Mouse (Mus musculus) activated CD4-positive, CD25-positive, alpha-beta regulatory T cell, adult 4 months (primary cell): Measurements from ENCODE around the gene Abi1. TPM values are rescaled to one million over a fixed set of nuclear protein-coding genes. Genes with fewer than 3 reads are reported as not detected.
"Not testable (repeated sequence)": the region's sequence is repeated elsewhere in the genome, so short reads cannot be mapped to it uniquely, and the experiment has no call there.

Experiments
- ATAC-seq: one replicate; pipeline ENCODE4 v1.8.0; 2017
- polyA plus RNA-seq, 2 experiments: library from polyadenylated mRNA; unstranded; fragments of 100-300 nt; shearing (Covaris generic); gene quantifications; one replicate each; pipeline ENCODE4 v1.2.1; 2017

The Abi1 gene
- 100 to 1,000 TPM; 222 to 231 TPM for polyA plus RNA-seq

- ATAC-seq = peak; percentile 85
These were observed at the start of gene Abi1 for GRCm38 (mm10) chr2:23040001-23040646. Abi1 (minus strand) TSS chr2:23040241.

GRCm38 (mm10) chr2:23084540-23084939, 44.5 kb upstream of the Abi1 start:
- no peak for ATAC-seq

DNA sequence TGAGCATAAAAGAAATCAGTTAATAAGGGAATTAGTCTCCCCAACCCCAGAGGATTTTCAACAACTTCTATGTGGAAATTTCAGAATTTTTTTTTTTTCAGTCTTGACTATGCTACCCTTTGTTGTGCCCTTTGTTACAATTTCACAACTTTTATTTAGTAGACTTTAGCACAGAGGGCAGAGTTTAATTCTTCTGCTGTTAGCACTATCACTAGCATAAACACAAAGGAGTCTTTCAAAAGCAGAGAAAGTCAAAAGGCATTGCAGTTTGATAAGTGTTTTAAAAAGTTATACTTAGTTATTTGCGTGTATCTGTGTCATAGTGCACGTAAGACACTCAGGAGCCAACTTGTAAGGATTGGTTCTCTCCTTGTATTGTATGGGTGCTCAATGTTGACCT, 38.5 kb upstream of the Abi1 start:
- ATAC-seq = no peak

DNA sequence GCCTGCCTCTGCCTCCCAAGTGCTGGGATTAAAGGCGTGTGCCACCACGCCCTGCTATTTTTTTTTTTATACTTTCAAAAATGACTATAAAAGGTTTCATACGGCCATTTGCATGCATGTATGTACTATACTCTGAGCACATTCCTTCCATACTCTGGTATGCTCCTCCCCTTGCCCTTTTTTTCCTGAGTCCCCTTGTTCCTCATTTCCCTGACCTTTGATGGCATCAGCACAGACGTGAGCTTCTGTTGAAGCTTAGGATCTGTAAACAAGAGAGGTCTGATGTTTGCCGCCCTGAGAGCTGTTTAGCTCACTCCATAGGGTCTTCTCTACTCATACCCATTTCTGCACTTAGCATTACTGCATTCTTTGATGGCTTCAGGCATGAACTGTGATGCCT, 37.7 kb upstream of the Abi1 start:
- ATAC-seq = no peak

GRCm38 (mm10) chr2:23076783-23077182, 36.7 kb upstream of the Abi1 start:
- no peak for ATAC-seq

GRCm38 (mm10) chr2:23075846-23076245, 35.8 kb upstream of the Abi1 start:
- no peak for ATAC-seq

- ATAC-seq = no peak
These were observed 31.4 kb upstream of the Abi1 start for GRCm38 (mm10) chr2:23071406-23071805.

DNA sequence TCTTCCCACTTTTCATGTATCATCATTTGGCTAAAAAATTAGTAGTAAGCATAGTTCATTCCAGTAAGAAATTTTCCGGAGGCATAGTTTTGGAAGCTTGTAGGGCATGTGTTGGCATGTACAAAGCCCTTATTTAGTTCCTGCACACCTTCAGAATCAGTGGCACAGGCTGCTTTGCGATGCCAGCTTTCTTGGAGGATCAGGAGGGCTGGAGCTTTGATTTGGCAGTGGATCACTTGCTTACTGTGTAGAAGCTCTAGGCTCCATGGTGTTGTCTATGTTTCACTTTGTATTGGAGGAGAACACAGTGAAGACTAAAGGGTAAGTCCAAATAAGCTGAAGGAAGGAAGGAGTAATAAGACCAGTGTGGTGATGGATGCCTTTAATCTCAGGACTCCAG, 30.4 kb upstream of the Abi1 start:
- no peak for ATAC-seq

GRCm38 (mm10) chr2:23068894-23069744, 29.1 kb upstream of the Abi1 start:
- ATAC-seq = peak; percentile 76

GRCm38 (mm10) chr2:23068370-23068737, 28.3 kb upstream of the Abi1 start:
- ATAC-seq = peak; percentile 4

DNA sequence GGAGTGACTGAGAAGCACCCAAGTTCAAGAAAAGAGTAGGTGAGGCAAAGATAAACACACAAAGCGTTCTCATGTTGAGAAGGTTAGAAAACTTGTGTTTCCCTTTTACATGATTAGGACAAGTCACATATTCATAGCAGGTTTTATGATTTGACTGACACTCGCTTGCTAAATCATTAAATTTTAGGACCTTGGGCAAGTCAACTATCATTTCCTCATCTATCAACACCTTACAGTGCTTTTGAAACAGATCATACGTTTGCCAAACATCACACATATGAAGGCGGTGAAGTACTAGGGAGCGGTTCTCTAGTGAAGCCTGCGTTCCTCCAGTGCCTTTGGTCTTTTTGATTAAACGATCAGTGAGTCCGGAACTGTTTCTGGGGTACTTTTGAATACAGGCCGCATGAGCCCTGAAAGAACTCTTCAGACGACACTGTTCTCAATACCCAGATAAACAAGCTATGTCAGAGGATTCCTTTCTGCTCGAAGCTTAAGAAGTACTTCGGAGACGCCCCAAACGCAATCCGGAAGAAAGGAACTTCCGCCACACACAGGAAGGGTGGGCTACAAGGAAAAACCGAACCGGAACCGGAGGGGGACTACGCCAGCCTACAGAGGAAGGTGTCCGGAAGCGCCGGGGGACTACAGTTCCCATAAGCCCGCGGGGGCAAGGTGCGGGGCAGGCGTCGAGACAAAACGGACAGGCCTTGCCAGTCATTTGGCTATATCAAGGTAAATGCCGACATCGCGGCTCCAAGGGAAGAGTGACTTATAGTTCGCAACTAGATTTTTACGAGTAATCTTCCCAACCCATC, 27.7 kb upstream of the Abi1 start, which contains the start of gene Acbd5:
TSS of gene Acbd5 (plus strand) at position 616 of the 818 bp plus-strand sequence.
- peak; percentile 87 for ATAC-seq

DNA sequence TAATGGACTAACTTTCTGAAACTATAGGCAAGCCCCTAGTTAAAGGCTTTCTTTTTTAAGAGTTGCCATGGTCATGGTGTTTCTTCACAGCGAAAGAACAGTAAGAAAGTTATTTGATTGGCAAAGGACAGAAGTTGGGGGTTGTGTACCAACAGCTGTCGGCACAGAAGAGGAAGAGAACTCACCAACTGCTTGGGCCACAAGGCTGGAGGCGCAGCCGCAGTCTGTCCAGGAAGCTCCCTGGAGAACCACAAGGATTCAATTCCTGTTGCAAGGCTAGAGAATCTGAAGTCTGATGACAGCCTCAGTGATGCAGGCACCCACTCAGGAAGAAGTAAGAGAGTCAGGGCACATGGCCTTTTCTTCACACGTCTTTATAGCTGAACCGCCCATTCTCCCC, 12.5 kb upstream of the Abi1 start:
- no peak for ATAC-seq

DNA sequence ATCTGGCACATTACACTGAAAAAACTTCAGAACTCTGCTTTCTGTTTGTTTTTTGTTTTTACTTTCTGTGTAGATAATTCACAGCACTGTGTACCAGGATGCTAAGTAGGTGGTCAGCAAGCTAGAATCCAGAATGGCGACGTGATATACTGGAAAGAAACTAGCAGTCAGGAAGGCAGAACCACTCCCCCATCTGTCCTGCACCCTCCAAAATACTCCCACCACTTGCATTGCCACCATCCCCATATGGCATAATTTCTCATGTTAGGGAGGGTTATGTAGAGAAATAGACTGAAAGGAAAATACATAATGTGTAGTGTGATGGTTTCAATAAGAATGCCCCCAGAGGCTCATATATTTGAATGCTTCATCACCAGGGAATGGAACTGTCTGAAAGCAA, 11.8 kb upstream of the Abi1 start:
- ATAC-seq = no peak

DNA sequence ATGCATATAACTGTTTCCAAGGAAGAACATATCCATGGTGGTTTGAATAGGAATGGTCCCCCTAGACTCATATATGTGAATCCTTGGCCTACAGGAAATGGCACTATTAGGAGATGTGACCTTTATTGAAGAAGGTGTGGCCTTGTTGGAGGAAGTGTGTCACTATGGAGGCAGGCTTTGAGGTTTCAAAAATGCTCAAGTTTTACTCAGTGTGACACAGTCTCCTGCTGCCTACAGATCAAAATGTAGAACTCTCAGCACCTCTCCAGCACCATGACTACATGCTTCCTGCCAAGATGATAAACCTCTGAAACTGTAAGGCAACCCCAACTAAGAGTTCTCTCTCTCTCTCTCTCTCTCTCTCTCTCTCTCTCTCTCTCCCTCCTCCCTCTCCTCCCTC, 8.0 kb upstream of the Abi1 start:
- ATAC-seq = peak; percentile 81

DNA sequence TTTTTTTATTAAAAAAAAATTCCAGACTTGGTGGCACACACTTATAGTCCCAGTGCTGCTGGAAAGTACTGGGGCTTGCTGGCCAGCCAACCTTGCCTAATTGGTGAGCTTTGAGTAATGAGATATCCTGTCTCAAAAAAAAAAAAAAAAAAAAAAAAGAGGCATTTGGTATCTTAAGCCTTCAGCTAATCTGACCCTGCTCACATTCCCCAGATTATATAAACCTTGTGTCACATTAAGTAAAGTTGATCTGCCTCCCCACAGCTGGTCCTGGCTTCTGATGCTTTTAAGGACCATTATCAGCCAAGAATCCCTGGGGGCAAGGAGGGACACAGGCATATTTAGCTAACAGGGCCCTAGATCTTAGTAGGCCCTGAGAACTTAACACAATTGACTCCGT, 5.7 kb upstream of the Abi1 start:
- ATAC-seq = no peak

DNA sequence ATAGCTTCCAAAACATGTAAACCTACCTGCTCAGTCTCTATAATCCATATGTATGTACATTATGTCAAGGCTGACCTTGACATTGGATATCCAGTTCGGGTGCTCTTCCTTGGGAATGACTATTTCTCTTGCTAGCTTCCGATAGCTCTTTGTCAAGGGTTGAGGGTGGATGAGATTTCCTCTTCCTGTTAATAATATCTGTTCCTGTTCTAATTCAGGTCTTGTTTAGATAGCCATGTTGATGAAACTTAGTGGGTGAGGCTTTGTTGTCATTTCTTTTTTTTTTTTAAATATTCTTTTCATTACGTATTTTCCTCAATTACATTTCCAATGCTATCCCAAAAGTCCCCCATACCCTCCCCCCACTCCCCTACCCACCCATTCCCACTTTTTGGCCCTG, 2.1 kb upstream of the Abi1 start:
- ATAC-seq = no peak

GRCm38 (mm10) chr2:23041457-23041856, 1.4 kb upstream of the Abi1 start:
- no peak for ATAC-seq

- ATAC-seq = not testable (repeated sequence)
These were observed 649 bp upstream of the Abi1 start for GRCm38 (mm10) chr2:23040690-23041089.

DNA sequence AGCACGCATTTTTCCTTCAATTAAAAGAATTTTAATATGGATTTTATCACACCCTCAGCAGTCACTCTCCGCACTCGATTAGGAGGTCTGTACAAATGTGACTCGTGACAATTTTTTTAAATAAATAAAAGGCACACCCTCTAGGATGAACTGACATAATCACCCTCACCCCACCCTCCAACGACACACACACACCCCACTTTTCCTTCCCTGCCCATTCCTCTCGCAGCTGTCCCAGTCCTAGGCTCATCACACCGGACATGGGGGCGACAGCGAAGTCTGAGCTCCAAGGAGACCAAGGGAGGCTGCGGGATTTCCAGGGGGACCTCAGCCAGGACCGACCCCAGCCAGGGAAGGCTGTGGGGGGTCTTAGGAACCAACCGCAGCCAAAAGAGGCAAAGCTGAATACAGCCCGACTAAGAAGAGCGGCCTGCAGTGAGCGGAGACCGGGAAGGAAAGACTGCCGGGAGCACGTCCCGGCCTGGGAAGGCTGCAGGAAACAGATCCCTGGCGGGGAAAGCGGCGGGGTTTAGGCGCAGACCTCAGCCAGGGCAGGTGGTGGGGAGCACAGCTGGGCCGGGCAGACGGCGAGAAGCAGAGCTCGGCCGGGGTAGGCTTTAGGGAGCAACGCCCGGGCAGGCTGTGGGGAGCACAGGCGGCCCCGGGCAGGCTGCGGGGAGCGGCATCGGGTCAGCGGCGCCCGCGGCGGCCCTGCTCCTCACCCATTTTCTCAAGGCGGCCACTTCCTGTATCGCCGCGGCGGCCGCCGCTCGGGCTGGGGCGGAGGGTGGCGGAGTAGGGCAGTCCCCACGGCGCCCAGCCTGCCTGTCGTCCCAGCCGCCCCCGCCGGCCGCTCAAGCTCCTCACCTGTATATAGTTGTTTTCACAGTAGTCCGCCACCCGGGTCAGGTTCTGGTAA, 700 bp downstream of the Abi1 start:
- ATAC-seq = peak; percentile 57

DNA sequence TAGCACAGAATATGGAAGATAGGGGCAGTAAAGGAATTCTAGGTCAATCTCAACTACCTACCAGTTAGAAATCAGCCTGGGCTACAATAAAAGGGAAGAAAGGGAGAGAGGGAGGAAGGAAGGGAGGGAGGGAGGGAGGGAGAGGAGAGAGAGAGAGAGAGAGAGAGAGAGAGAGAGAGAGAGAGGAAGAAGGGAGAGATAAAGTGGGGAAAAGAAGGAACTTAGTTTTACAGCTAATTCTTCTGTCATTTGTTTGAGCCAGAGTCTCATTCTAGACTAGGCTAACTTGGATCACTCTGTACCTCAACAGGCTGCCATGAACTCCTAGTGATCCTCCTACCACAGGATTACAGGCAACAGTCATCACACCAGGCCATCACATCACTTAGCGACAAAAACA, 4.6 kb downstream of the Abi1 start:
- no peak for ATAC-seq

DNA sequence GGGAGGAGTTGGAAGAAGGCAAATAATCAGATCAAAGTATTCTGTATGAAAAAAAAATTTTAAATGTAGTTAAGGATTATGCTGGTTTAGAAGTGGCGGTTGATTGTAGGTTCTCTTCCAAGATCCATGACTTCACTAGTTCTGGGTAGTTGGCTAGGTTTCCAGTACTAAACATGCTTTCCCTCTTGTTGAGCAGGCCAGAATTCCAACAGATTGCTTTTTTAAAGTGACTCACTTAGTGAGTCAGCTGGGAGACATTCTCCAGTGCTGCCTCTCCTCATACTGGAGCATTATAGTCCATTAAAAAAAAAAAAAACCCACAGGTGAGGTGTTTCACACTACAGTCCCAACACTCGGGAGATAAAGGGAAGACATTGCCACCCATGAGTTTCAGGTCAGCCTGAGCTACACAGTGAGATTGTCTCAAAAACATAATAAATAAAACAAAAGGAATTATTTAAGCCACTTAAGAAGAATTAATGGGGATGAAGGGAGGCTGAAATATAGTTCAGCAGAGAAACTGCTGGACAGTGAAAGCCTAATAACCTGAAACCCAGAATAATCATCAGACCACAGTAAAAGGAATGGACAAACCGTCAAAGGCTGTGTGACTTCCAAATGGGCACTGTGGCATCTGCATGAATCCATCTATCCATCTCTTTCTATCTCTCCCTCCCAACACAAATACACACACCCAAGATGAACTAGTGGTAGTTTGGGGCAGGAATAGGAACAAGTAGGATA, 5.2 kb downstream of the Abi1 start:
- ATAC-seq = no peak
